Mouse (Mus musculus) cerebellum, adult 18-20 months (tissue): ENCODE measurements around the gene Tspear.

Experiments
- DNase-seq, 2 experiments: peaks; one replicate each; pipeline ENCODE4 v3.0.0; 2021

The Tspear gene

GRCm38 (mm10) chr10:77882553-77882952, 196.2 kb downstream of the Tspear start:
- DNase-seq: no peak

DNA sequence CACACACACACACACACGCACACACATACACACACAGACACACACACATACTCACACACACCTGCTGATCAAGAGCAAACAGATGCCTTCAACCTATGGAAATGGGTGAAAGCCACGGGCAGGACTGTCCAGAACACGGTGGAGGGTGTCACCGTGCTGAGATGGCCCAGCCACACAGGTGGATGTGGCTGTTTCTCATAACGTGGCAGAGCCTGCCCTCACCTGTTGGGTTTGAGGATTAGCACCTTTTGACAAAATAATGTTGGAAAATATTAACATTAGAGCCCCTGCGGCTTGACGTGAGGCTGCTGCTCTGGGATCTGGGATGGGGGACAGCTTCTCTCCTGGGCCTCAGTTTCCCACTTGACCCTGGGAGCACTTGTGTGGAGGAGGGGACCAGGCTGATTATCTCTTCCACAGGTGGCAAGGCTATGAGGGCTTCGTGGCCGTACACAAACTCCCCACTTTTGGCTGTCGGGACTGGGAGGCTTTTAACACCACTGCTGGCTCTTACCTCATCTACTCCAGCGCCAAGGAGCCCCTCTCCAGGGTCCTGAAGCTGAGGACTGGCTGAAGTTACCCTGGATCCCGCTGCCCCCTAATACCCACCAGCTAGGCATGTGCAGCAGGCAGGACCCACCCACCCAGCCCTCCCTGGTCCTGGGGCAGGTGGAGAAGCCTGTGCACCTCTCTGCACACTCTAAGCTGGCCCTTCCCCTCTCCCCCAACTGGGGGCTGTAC, 199.8 kb downstream of the Tspear start:
- DNase-seq: peak in 1 of 2 experiments; percentile 12

DNA sequence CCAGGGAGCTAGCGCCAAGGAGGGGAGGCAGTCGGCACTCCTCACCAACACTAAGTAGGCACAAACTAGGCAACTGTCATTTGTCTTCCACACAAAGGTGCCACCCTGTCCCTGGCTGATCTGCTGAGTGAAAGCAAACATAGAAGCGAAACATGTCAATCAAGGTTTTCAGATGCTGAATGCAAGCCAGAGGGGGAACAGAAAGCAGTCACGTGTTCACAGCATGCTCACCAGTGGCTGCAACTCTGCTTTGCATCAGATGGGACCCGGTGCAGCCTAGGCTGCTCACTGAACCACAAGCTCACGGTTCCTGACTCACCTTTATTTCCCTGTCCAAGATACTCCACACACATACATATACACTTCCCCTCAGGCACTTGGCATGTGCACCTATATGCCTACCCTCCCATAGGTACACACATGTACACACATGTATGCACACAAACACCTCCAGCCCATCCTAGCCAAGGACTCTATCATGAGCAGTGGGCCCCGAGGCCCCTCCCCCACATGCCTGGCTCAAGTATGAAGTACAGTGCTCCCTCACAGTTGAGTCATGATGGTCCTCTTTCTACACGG, 204.7 kb downstream of the Tspear start:
- no peak for DNase-seq

- DNase-seq: no peak
Measured at GRCm38 (mm10) chr10:77895562-77895961, 209.2 kb downstream of the Tspear start.

- no peak for DNase-seq
Measured at GRCm38 (mm10) chr10:77900126-77900525, 213.8 kb downstream of the Tspear start.

GRCm38 (mm10) chr10:77900903-77901818, 214.8 kb downstream of the Tspear start:
- DNase-seq: no peak

- DNase-seq: no peak
Measured at GRCm38 (mm10) chr10:77901871-77902210, 215.5 kb downstream of the Tspear start.

DNA sequence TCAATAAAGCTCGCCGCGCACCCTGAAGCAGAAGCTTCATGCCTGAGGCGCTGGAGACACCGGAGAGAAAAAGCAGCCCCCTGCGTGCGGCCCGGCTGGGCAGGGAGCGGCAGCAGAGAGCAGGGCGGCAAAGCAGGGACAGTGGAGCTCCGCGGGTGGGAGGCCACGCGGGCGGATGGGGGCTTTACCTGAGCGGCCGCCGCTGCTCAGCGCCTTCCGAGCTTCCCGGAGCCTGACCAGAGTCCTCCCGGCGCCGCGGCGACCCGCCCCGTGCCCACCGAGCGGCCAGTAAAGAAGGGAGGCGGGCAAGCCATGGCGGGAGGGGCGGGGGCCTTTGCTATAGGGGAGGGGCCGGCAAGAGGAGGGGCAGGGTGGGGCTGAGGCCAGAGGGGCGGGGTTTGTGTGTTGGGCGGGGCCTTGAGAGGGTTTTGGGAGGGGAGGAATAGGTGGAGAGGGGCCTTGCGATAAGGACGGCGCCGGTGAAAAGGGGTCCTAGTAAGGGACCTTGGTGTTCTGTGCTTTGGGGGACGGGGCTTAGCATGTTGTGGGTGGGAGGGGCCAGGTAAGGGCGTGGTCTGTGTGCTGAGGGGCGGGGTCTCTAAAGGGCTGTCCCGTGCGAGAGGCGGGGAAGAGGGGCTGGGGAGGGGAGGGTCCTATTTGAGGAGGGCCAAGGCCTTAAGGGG, 216.0 kb downstream of the Tspear start, which contains the start of gene Lrrc3:
Gene Lrrc3 (minus strand): TSS at position 326 of the 683 bp plus-strand sequence.
- DNase-seq: peak; percentile 36 to 55

DNA sequence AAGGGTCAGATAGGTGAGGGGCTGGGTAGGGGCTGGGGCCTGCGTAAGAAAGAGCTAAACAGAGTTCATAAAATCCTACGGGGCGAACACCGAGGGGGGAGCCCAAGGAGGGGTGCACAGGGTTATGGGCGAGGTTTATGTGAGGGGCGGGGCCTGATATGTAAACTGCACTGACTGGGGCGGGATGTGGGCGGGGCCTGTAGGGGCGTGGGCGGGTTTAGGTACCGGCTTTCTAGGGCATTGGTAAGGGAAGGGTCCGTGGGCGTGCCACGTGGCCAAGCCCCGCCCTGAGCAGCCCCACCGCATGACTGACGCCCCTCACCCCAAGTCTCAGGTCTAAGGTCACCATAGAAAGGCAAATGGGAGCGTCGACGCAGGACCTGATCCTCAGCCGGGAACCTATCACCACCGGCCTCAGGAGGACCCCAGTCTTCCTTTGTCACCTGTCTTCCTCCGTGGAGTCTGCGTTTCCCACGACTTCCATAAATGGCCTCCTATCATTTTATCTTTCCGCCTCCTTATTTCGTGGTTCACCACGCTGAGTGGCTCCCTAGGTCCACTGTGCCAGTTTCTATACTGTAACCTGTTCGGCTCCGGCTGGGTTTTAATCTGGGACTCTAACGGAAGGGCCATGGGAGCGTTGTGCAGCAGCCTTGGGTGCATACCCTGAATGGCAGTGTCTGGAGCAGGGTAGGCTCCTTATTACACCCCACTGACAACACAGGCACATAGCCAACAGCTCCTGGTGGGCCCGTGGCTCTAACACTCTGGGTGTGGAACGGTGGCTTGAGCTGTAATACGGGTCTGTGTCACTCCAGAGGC, 216.7 kb downstream of the Tspear start:
- peak; percentile 39 to 40 for DNase-seq

DNA sequence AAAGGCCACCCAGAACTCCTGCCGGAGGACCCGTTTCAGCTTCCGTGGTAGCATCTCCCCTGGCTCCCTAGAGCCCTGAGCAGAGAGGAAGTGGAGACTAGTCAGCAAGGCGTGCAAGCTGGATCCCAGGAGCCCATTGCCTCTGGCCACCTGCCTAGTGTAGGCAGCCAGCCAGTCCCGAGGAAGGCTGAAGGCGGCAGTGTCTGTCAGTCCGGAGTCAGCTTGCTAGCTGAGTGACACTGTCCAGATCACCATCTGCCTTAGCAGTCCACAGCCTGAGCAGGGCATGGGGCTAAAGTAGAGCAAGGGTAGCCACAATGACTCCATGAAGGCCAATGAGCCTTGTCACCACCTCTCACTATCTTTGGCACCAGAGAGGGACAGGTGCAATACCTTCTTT, 226.2 kb downstream of the Tspear start:
- DNase-seq: peak; percentile 14 to 26

DNA sequence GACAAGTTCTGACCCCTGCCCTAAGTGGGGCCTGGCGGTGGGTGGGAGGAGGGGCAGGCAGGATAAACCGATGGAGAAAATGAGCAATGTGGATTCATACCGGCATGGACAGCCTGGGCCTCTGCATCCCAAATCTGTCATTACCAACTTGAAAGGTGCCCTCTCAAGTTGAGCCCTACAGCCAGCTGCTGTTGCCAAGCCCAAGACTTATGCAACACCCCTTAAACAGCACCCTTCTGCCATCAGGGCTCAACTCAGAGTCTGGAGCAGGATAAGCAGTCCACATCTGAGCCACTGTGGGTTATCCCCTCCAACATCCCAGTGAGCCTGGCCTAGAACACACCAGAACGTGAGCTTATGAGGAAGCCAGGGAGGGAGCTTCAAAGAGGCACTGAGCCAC, 226.9 kb downstream of the Tspear start:
- no peak for DNase-seq

- DNase-seq: peak; percentile 58 to 64
Measured at GRCm38 (mm10) chr10:77916636-77917335, 230.4 kb downstream of the Tspear start.

- no peak for DNase-seq
Measured at GRCm38 (mm10) chr10:77921009-77921408, 234.6 kb downstream of the Tspear start.

DNA sequence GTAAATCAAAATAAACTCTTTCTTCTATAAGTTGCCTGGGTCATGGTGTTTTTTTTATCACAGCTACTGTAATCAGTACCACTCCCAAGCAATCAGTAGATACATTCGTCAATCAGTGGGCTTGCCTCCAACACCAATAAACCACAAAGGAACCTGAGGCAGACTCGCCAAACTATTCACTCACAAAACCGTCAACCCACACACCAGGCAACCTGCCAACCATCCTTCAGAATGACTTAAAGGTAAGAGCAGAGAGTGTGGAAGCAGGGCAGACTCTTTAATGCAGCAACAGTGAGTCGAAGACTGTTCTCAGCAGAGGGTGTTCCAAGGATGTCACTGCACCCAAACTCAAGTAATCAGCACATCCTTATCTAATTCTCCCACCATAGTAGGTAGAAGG, 236.3 kb downstream of the Tspear start:
- DNase-seq: no peak

GRCm38 (mm10) chr10:77926140-77926539, 239.8 kb downstream of the Tspear start:
- peak; percentile 54 to 60 for DNase-seq

GRCm38 (mm10) chr10:77927375-77927774, 241.0 kb downstream of the Tspear start:
- DNase-seq: no peak
